Mouse (Mus musculus): ENCODE measurements around the gene Fzd4. TPM values are rescaled to one million over a fixed set of nuclear protein-coding genes. Genes with fewer than 3 reads are reported as not detected.
A peak's percentile ranks its signal among the peaks of the same experiment; 100 is the strongest.

Fzd4 gene
- polyA plus RNA-seq, 1 experiment from 2014 or later: 14.4 TPM

DNA sequence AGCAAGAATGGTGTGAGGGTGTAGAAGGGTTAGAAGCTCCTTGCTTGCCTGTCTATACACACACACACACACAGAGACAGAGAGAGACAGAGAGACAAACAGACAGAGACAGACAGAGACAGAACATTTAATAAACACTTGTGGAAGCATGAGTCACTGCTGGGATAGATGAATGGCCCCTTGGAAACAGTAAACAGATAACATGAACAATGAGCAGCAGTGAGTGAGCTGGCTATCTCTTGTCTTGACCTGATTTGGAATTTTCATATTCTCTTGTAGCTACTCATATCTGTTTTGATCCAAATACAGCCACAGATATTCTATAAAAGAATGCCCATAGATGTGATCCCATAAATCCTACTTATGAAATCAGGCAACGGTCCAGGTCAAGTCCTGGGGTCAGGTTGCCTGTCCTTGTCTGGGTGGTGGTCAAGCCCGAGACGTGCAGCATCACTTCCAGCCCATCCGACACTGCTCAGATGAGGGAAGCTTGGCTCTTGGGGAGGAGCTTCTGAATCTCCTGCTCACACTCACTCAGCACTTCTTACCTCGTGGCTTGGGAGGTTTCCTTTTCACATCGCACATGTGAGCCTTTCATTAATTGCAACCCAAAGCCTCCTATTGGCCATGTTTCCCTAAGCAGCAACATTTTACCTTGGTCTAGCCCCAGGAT is 32.4 kb upstream of the Fzd4 start:
- Histone ChIP-seq H3K27ac (ENCODE audit: low read length) (no peak overlapping the region), H3K36me3 (ENCODE audit: control insufficient read depth, insufficient read depth, low read length) (no peaks in the 10 kb centered on the region), H3K4me2 (ENCODE audit: low read depth, low read length) (no peak overlapping the region), H3K27me3 (ENCODE audit: control insufficient read depth, insufficient read depth, low read depth, low read length) (no peaks in the 10 kb centered on the region), H3K9me3 (ENCODE audit: control insufficient read depth, low read length) (no peaks in the 10 kb centered on the region), H3K4me1 (replicated peaks; ENCODE audit: control insufficient read depth, insufficient read depth, low read length) (peaks cover 5% of the 10 kb centered on the region; the same call in 1 of the 2 replicates), H3K9ac (ENCODE audit: low read length) (no peak overlapping the region), H3K4me3 (ENCODE audit: low read length) (no peak overlapping the region)
- 42% methylated on average over 6 of the region's 6 CpGs for WGBS
- ATAC-seq (ENCODE audit: low read depth): 0 out of 2 replicates have a peak, but pooled peaks have one; percentile 28

DNA sequence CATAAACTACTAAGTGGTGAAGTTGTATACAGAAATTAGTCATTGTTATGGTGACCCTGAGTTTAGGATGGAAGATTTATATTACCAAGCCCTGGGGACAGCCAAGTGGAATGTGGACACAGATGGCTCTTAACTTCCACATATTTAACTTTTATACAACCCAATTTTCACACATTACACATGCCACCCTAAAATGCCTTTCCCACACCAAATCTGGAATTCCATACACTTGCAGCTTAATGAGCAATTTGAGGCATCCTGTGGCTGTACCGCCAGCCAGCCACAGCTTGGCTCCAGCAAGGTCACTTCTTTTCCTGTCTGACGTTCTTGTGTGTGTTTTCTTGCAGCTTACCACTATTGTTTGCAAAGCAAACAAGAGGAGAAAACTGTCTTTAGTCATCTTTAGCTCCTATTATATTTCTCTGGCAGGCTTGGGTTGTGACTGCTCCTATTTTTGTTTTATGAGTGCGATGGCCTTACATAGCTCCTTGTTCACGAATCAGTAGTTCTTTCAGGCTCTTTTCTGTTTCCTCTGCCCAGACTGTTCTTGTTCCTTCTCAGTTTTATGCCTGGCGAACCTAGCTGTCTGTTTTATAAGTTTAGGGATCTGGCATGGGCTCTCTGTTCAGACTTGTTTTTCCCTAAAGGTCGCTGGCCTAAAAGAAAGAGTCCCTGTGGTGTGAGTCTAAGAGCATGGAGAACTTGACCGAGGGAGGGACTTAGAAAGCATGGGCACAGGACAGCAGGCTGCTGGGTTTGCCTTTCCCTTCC is 23.0 kb upstream of the Fzd4 start:
- no peak overlapping the region for H3K4me3 ChIP-seq (ENCODE audit: low read length)
- no peak overlapping the region for H3K4me2 ChIP-seq (ENCODE audit: low read depth, low read length)
- H3K36me3 ChIP-seq (ENCODE audit: control insufficient read depth, insufficient read depth, low read length): no peaks in the 10 kb centered on the region
- H3K4me1 ChIP-seq (replicated peaks; ENCODE audit: control insufficient read depth, insufficient read depth, low read length): peaks cover 8% of the 10 kb centered on the region
- peak overlapping the region; percentile 63 for H3K27ac ChIP-seq (ENCODE audit: low read length)
- WGBS: 37% methylated on average over 7 of the region's 7 CpGs
- H3K9me3 ChIP-seq (ENCODE audit: control insufficient read depth, low read length): no peaks in the 10 kb centered on the region
- no peaks in the 10 kb centered on the region for H3K27me3 ChIP-seq (ENCODE audit: control insufficient read depth, insufficient read depth, low read depth, low read length)
- H3K9ac ChIP-seq (ENCODE audit: low read length): no peak overlapping the region
- no peak for ATAC-seq (ENCODE audit: low read depth)

DNA sequence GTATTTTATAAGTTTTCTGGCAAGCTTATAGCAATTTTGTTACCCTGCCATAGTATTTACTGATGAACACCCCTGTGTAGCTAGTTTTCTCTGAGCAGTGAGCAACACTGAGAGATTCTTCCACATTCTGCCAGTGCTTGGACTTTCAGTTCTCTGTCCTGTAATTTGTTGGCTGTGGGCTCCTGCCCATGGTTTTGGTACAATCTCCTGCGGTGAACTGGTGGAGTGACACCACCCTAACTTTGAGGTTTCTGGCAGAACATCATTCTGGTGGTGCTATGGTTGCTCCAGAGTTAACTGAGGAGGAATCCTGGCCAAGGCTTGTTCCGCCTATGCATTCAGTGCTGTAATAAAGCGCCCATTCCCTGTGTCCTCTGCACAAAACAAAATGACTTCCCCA is 21.3 kb upstream of the Fzd4 start:
- WGBS: 91% methylated on average over 3 of the region's 3 CpGs
- Histone ChIP-seq H3K4me3 (ENCODE audit: low read length) (no peak overlapping the region), H3K4me2 (ENCODE audit: low read depth, low read length) (no peak overlapping the region), H3K27ac (ENCODE audit: low read length) (no peak overlapping the region), H3K36me3 (ENCODE audit: control insufficient read depth, insufficient read depth, low read length) (no peaks in the 10 kb centered on the region), H3K4me1 (replicated peaks; ENCODE audit: control insufficient read depth, insufficient read depth, low read length) (peaks cover 12% of the 10 kb centered on the region), H3K9me3 (ENCODE audit: control insufficient read depth, low read length) (no peaks in the 10 kb centered on the region), H3K27me3 (ENCODE audit: control insufficient read depth, insufficient read depth, low read depth, low read length) (no peaks in the 10 kb centered on the region), H3K9ac (ENCODE audit: low read length) (no peak overlapping the region)
- no peak for ATAC-seq (ENCODE audit: low read depth)

DNA sequence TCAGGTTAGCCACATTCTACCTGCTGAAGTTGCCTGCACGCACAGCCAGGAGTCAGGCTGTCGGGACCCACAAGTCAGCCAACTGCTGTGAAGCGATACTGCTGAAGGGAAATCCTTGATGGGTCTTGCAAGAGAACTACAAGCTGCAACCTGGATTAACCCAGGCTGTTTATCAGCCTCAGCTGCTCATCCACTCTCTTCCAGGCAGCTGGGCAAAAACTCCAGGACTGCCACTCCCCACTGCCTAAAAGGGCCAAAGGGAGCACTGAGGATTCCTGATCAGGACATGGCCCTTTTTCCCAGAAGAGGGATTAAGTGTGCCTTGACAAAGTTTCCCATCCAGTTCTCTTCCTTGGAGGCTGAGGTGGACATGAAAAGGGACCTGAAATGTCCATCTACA is 15.2 kb upstream of the Fzd4 start:
- Histone ChIP-seq H3K9ac (ENCODE audit: low read length) (no peak overlapping the region), H3K9me3 (ENCODE audit: control insufficient read depth, low read length) (no peaks in the 10 kb centered on the region), H3K36me3 (ENCODE audit: control insufficient read depth, insufficient read depth, low read length) (no peaks in the 10 kb centered on the region), H3K4me2 (ENCODE audit: low read depth, low read length) (no peak overlapping the region), H3K4me1 (replicated peaks; ENCODE audit: control insufficient read depth, insufficient read depth, low read length) (peaks cover 15% of the 10 kb centered on the region), H3K4me3 (ENCODE audit: low read length) (no peak overlapping the region), H3K27ac (ENCODE audit: low read length) (no peak overlapping the region), H3K27me3 (ENCODE audit: control insufficient read depth, insufficient read depth, low read depth, low read length) (no peaks in the 10 kb centered on the region)
- no peak for ATAC-seq (ENCODE audit: low read depth)
- 56% methylated on average over 3 of the region's 3 CpGs for WGBS

DNA sequence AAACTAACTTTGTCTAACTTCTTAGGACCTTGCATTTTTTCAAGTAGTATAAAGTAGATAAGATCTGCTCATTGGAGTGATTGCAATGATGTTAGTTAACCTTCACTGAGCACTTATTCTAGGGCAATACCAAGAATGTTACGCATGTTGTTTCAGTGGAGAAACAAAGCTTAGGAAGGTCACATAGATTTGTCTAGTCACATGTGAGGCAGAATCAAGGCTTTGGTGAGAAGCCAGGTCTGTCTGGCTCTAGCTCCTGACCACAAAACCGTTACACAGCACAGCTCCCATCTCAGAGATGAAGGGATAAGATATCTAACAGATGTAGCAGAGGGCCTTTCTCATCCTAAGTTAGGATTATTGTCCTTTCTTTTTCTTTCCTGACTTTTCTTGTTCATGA is 13.5 kb upstream of the Fzd4 start:
- WGBS: 58% methylated on average over 2 of the region's 2 CpGs
- Histone ChIP-seq H3K4me2 (ENCODE audit: low read depth, low read length) (no peak overlapping the region), H3K27ac (ENCODE audit: low read length) (no peak overlapping the region), H3K9me3 (ENCODE audit: control insufficient read depth, low read length) (no peaks in the 10 kb centered on the region; the same call in 1 of the 2 replicates), H3K9ac (ENCODE audit: low read length) (no peak overlapping the region), H3K27me3 (ENCODE audit: control insufficient read depth, insufficient read depth, low read depth, low read length) (no peaks in the 10 kb centered on the region), H3K36me3 (ENCODE audit: control insufficient read depth, insufficient read depth, low read length) (no peaks in the 10 kb centered on the region), H3K4me1 (replicated peaks; ENCODE audit: control insufficient read depth, insufficient read depth, low read length) (peaks cover 13% of the 10 kb centered on the region), H3K4me3 (ENCODE audit: low read length) (no peak overlapping the region)
- no peak for ATAC-seq (ENCODE audit: low read depth)

DNA sequence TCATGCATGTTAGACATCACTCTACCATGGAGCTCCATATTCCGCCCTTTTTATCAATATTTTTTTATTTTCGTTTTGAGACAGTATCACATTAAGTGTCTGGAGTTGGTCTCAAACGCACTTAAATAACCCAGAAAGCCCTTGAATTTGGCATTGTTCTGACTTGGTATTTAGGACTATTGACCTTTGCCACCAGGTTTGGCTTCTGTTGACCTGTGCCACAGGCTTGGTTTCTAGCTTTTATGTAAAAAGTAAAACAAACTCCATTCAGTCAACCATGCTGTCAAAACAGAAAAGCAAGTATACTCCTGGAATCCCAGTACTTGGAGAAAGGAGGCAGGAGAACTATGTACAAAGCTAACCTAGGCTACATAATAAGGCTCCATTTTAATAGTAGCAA is 12.9 kb upstream of the Fzd4 start:
- no peaks in the 10 kb centered on the region for H3K36me3 ChIP-seq (ENCODE audit: control insufficient read depth, insufficient read depth, low read length)
- no peak overlapping the region for H3K4me2 ChIP-seq (ENCODE audit: low read depth, low read length)
- ATAC-seq (ENCODE audit: low read depth): no peak
- no peaks in the 10 kb centered on the region for H3K27me3 ChIP-seq (ENCODE audit: control insufficient read depth, insufficient read depth, low read depth, low read length)
- peaks cover 8% of the 10 kb centered on the region for H3K4me1 ChIP-seq (replicated peaks; ENCODE audit: control insufficient read depth, insufficient read depth, low read length)
- no peak overlapping the region for H3K4me3 ChIP-seq (ENCODE audit: low read length)
- no peak overlapping the region for H3K27ac ChIP-seq (ENCODE audit: low read length)
- no peak overlapping the region for H3K9ac ChIP-seq (ENCODE audit: low read length)
- H3K9me3 ChIP-seq (ENCODE audit: control insufficient read depth, low read length): no peaks in the 10 kb centered on the region; the same call in 1 of the 2 replicates
- 79% methylated on average over 3 of the region's 3 CpGs for WGBS

DNA sequence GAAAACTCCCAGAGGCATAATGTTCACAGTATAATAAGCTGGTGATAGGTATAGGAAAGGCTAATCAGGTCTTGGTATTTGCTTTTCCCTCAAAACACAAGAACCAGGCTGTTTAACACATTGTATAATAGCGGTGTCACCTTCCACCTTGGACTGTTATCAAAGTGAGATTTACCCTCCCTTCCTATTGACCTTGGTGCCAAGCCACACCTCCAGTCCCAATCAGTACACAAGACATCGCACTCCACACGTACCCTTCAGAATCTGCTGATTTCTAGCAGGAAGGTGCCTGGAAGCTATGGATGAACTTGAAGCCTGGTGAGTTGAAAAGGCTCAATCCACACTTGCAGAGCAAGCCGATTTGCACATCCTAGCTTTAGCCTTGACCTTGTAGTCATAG is 12.3 kb upstream of the Fzd4 start:
- WGBS: 47% methylated on average over 4 of the region's 4 CpGs
- peak; percentile 31; the same call in 1 of the 2 replicates for ATAC-seq (ENCODE audit: low read depth)
- H3K9ac ChIP-seq (ENCODE audit: low read length): no peak overlapping the region
- no peak overlapping the region for H3K4me3 ChIP-seq (ENCODE audit: low read length)
- no peaks in the 10 kb centered on the region for H3K27me3 ChIP-seq (ENCODE audit: control insufficient read depth, insufficient read depth, low read depth, low read length)
- H3K4me1 ChIP-seq (replicated peaks; ENCODE audit: control insufficient read depth, insufficient read depth, low read length): peaks cover 5% of the 10 kb centered on the region; the same call in 1 of the 2 replicates
- H3K36me3 ChIP-seq (ENCODE audit: control insufficient read depth, insufficient read depth, low read length): no peaks in the 10 kb centered on the region
- no peak overlapping the region for H3K27ac ChIP-seq (ENCODE audit: low read length)
- H3K4me2 ChIP-seq (ENCODE audit: low read depth, low read length): no peak overlapping the region
- H3K9me3 ChIP-seq (ENCODE audit: control insufficient read depth, low read length): no peaks in the 10 kb centered on the region; the same call in 1 of the 2 replicates

DNA sequence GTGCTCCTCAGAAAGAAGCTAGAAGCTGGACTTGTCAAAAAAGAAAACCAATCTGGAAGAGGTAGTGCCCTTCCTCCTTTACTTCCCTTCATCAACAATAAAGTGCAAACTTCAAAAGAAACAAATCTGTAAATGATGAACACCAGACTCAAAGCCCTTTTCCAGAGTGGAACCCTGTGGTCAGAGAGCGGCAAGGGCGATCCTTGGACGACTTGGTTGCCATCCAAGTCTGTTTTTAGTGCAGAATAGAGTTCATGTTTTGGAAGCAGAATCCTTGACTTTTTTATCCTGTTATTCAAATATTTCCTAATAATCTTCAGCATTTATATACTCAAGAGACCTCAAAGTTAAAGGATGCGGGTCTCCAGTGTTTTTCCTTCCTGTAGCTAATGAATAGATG is 11.8 kb upstream of the Fzd4 start:
- WGBS: 67% methylated on average over 4 of the region's 4 CpGs

DNA sequence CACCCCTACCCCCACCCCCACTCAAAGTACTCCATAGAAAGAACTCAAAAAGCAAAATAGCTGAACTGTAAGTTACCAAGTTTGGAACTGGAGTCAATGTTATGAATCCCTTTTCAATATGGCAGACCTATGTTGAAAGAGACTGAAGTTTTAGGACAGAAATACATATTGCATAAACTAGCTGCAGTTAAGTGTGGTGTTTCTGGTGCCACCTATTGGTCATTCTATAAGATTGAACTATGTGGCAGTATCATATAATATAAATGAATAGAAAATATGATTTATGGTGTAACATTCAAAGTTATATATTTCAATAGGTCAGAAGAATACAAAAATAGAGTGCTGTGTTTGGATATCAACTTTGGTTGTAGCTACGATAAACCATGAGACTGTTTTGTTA is 11.3 kb upstream of the Fzd4 start:
- Histone ChIP-seq H3K4me2 (ENCODE audit: low read depth, low read length) (no peak overlapping the region), H3K9me3 (ENCODE audit: control insufficient read depth, low read length) (no peaks in the 10 kb centered on the region; the same call in 1 of the 2 replicates), H3K4me3 (ENCODE audit: low read length) (no peak overlapping the region), H3K27me3 (ENCODE audit: control insufficient read depth, insufficient read depth, low read depth, low read length) (no peaks in the 10 kb centered on the region), H3K27ac (ENCODE audit: low read length) (no peak overlapping the region), H3K4me1 (replicated peaks; ENCODE audit: control insufficient read depth, insufficient read depth, low read length) (peaks cover 5% of the 10 kb centered on the region; the same call in 1 of the 2 replicates), H3K9ac (ENCODE audit: low read length) (no peak overlapping the region), H3K36me3 (ENCODE audit: control insufficient read depth, insufficient read depth, low read length) (no peaks in the 10 kb centered on the region)
- 93% methylated on average over 1 of the region's 1 CpGs for WGBS
- no peak for ATAC-seq (ENCODE audit: low read depth)

More for the DNA sequence above, 11.8 kb upstream of the Fzd4 start:
- no peak for ATAC-seq (ENCODE audit: low read depth)
- Histone ChIP-seq H3K4me3 (ENCODE audit: low read length) (no peak overlapping the region), H3K9me3 (ENCODE audit: control insufficient read depth, low read length) (no peaks in the 10 kb centered on the region; the same call in 1 of the 2 replicates), H3K27ac (ENCODE audit: low read length) (no peak overlapping the region), H3K27me3 (ENCODE audit: control insufficient read depth, insufficient read depth, low read depth, low read length) (no peaks in the 10 kb centered on the region), H3K9ac (ENCODE audit: low read length) (no peak overlapping the region), H3K4me1 (replicated peaks; ENCODE audit: control insufficient read depth, insufficient read depth, low read length) (peaks cover 5% of the 10 kb centered on the region; the same call in 1 of the 2 replicates), H3K36me3 (ENCODE audit: control insufficient read depth, insufficient read depth, low read length) (no peaks in the 10 kb centered on the region), H3K4me2 (ENCODE audit: low read depth, low read length) (no peak overlapping the region)
